Mouse (Mus musculus) intestine, postnatal 0 days (tissue): Measurements from ENCODE around the gene Styx. TPM values are rescaled to one million over a fixed set of nuclear protein-coding genes. Genes with fewer than 3 reads are reported as not detected.

Experiments used
- ATAC-seq: fragments of 200-750 bp; cut with Nextera tagmentation; 2 replicates; pipeline ENCODE4 v1.8.0; 2017; ENCODE audit warnings: mild to moderate bottlenecking, moderate TSS enrichment, moderate library complexity
- H3K27ac ChIP-seq: fragments of 300-500 bp; sonication (generic); 2 replicates; pipeline ENCODE4 v1.5.1; 2014; ENCODE audit warnings: mild to moderate bottlenecking, low read depth, low read length, moderate library complexity
- H3K27me3 ChIP-seq: fragments of 300-500 bp; sonication (generic); replicated peaks from 2 replicates; pipeline ENCODE4 v1.6.1; 2014; ENCODE audit warnings: low read length, mixed read lengths; ENCODE audit not compliant: control insufficient read depth, insufficient read depth
- H3K36me3 ChIP-seq: fragments of 300-500 bp; sonication (generic); 2 replicates; pipeline ENCODE4 v1.6.1; 2014; ENCODE audit warnings: mild to moderate bottlenecking, moderate library complexity; ENCODE audit not compliant: control insufficient read depth, insufficient read depth
- H3K4me1 ChIP-seq: fragments of 300-500 bp; sonication (generic); replicated peaks from 2 replicates; pipeline ENCODE4 v1.6.1; 2014; ENCODE audit warnings: antibody characterized with exemption, low read length, mixed read lengths; ENCODE audit not compliant: control insufficient read depth, insufficient read depth
- H3K4me2 ChIP-seq: fragments of 300-500 bp; sonication (generic); replicated peaks from 2 replicates; pipeline ENCODE4 v1.6.1; 2014; ENCODE audit warnings: low read depth, mild to moderate bottlenecking, moderate library complexity
- H3K4me3 ChIP-seq: fragments of 300-500 bp; sonication (generic); 2 replicates; pipeline ENCODE4 v1.5.1; 2014; ENCODE audit warnings: low read depth, low read length
- H3K9ac ChIP-seq: fragments of 300-500 bp; sonication (generic); 2 replicates; pipeline ENCODE4 v1.6.1; 2014; ENCODE audit warnings: mild to moderate bottlenecking, low read depth, low read length
- H3K9me3 ChIP-seq: fragments of 300-500 bp; sonication (generic); 2 replicates; pipeline ENCODE4 v1.6.1; 2016; ENCODE audit warnings: mixed run types; ENCODE audit not compliant: control insufficient read depth
- CTCF ChIP-seq: sonication (generic); IDR thresholded peaks from 2 replicates; pipeline ENCODE4 v1.5.1; 2016; ENCODE audit warnings: low read depth, mild to moderate bottlenecking, control low read depth, antibody characterized with exemption, moderate library complexity
- whole genome bisulfite sequencing: fragments of 180-500 bp; shearing (Covaris S2); extraction: QIAGEN DNeasy Blood & Tissue Kit; methylation state at CpG from one replicate; pipeline ENCODE4 v1.1.7; 2014; 5-methylcytosine and 5-hydroxymethylcytosine counted together
- polyA plus RNA-seq: library from polyadenylated mRNA; unstranded; fragments of >200 nt; fragmentation: Nextera tagmentation; extraction: Ambion mirVana; gene quantifications from 2 replicates; pipeline ENCODE4 v1.2.1, GENCODE M21; 2015

The Styx gene
- polyA plus RNA-seq, 1 experiment from 2014 or later: 40.1 TPM

GRCm38 (mm10) chr14:45441291-45441690 lies 90.4 kb downstream of the Styx start:
- Histone ChIP-seq H3K27ac (no peak overlapping the region), H3K4me2 (no peak overlapping the region), H3K4me3 (no peak overlapping the region), H3K4me1 (0 out of 2 replicates have a peak, but pooled peaks cover 5% of the 10 kb centered on the region), H3K9ac (no peak overlapping the region), H3K9me3 (no peaks in the 10 kb centered on the region), H3K36me3 (no peaks in the 10 kb centered on the region), H3K27me3 (no peaks in the 10 kb centered on the region)
- ATAC-seq: no peak
- TF ChIP-seq CTCF: no peak
- 86% methylated on average over 6 of the region's 6 CpGs for WGBS

GRCm38 (mm10) chr14:45442781-45443560 lies 92.1 kb downstream of the Styx start:
- Histone ChIP-seq H3K9me3 (no peaks in the 10 kb centered on the region), H3K4me3 (no peak overlapping the region), H3K9ac (no peak overlapping the region), H3K4me1 (0 out of 2 replicates have a peak, but pooled peaks cover 5% of the 10 kb centered on the region), H3K36me3 (no peaks in the 10 kb centered on the region), H3K27me3 (no peaks in the 10 kb centered on the region), H3K4me2 (no peak overlapping the region), H3K27ac (peak overlapping the region; percentile 35)
- ATAC-seq: no peak
- WGBS: 47% methylated on average over 12 of the region's 12 CpGs
- no peak for TF ChIP-seq CTCF

- Histone ChIP-seq H3K4me2 (no peak overlapping the region), H3K9me3 (no peaks in the 10 kb centered on the region), H3K4me3 (no peak overlapping the region), H3K36me3 (no peaks in the 10 kb centered on the region), H3K27ac (no peak overlapping the region), H3K4me1 (0 out of 2 replicates have a peak, but pooled peaks cover 5% of the 10 kb centered on the region), H3K27me3 (no peaks in the 10 kb centered on the region), H3K9ac (no peak overlapping the region)
- no peak for ATAC-seq
- 52% methylated on average over 7 of the region's 7 CpGs for WGBS
- TF ChIP-seq CTCF: no peak
Observed at GRCm38 (mm10) chr14:45444870-45445269, 94.0 kb downstream of the Styx start.

- H3K27me3 ChIP-seq: no peaks in the 10 kb centered on the region
- ATAC-seq: no peak
- no peaks in the 10 kb centered on the region for H3K36me3 ChIP-seq
- WGBS: 47% methylated on average over 12 of the region's 12 CpGs
- H3K27ac ChIP-seq: no peak overlapping the region
- H3K9me3 ChIP-seq: no peaks in the 10 kb centered on the region
- no peak for TF ChIP-seq CTCF
- 0 out of 2 replicates have a peak, but pooled peaks cover 5% of the 10 kb centered on the region for H3K4me1 ChIP-seq
- no peak overlapping the region for H3K4me3 ChIP-seq
- no peak overlapping the region for H3K4me2 ChIP-seq
- H3K9ac ChIP-seq: no peak overlapping the region
Observed at GRCm38 (mm10) chr14:45445445-45445844, 94.6 kb downstream of the Styx start.

GRCm38 (mm10) chr14:45446777-45447176 lies 95.9 kb downstream of the Styx start:
- no peaks in the 10 kb centered on the region for H3K36me3 ChIP-seq
- H3K9ac ChIP-seq: no peak overlapping the region
- no peaks in the 10 kb centered on the region for H3K27me3 ChIP-seq
- no peak for ATAC-seq
- no peak overlapping the region for H3K4me3 ChIP-seq
- H3K4me1 ChIP-seq: 0 out of 2 replicates have a peak, but pooled peaks cover 5% of the 10 kb centered on the region
- no peak overlapping the region for H3K4me2 ChIP-seq
- WGBS: 52% methylated on average over 3 of the region's 3 CpGs
- no peak for TF ChIP-seq CTCF
- no peaks in the 10 kb centered on the region for H3K9me3 ChIP-seq
- no peak overlapping the region for H3K27ac ChIP-seq

GRCm38 (mm10) chr14:45451090-45451489 lies 100.2 kb downstream of the Styx start:
- no peaks in the 10 kb centered on the region for H3K27me3 ChIP-seq
- no peaks in the 10 kb centered on the region for H3K9me3 ChIP-seq
- no peak overlapping the region for H3K4me3 ChIP-seq
- 29% methylated on average over 2 of the region's 2 CpGs for WGBS
- H3K36me3 ChIP-seq: no peaks in the 10 kb centered on the region
- H3K4me1 ChIP-seq: no peaks in the 10 kb centered on the region
- no peak overlapping the region for H3K4me2 ChIP-seq
- TF ChIP-seq CTCF: no peak
- peak; percentile 54; the same call in 1 of the 2 replicates for ATAC-seq
- H3K27ac ChIP-seq: no peak overlapping the region
- H3K9ac ChIP-seq: no peak overlapping the region
